Comparison of ENCODE assay signal across 10 mouse cellular contexts in the genomic region with DNA sequence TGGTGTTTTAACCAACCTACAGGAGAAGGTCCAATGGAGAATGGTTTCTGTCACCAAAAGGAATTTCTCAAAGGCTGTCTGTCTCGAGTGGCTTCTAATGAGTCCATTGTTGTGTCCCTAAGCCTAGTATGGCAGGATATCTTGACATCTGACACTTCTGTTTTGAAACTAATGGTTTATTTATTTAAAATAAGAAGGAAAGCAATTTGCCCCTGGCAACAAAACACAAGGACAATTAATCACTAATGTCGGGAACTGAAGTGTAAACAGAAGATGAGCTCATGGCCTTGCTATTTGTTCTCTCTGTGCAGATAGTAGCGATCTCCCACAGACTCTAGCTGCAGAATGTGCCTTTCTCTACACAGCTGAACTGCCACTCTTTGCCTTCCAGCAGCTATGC. TPM values are rescaled to one million over a fixed set of nuclear protein-coding genes. Genes with fewer than 3 reads are reported as not detected.
A peak's percentile ranks its signal among the peaks of the same experiment; 100 is the strongest.
DNase-seq lines count a peak whose midpoint lies in the region; ATAC-seq and TF ChIP-seq lines count a peak whose summit lies in the region.
"Had no signal": no experiment of that assay in that cellular context is flagged by ENCODE, and none has a peak within 500 bp of the region (broad histone marks: within the 10 kb centered on the region; RNA-seq: fewer than 3 reads in every experiment).

No protein-coding gene starts in this region.

- 2% methylated on average over 3 of the region's 3 CpGs for WGBS in forebrain, embryonic 14.5 days
- 14% methylated on average over 3 of the region's 3 CpGs for WGBS in forebrain, postnatal 0 days
- WGBS in liver, embryonic 12.5 days (ENCODE audit: insufficient replicate concordance): 28% methylated on average over 3 of the region's 3 CpGs

- TF ChIP-seq CTCF in forebrain, postnatal 0 days (IDR thresholded peaks at IDR 0.05; ENCODE audit: low read depth): no peak

- no peaks in the 10 kb centered on the region for H3K27me3 ChIP-seq in forebrain, embryonic 14.5 days (replicated peaks; ENCODE audit: control insufficient read depth, insufficient read depth, low read length)
- no peaks in the 10 kb centered on the region for H3K27me3 ChIP-seq in forebrain, postnatal 0 days (ENCODE audit: insufficient read depth, low read length)
- no peaks in the 10 kb centered on the region; the same call in 1 of the 2 replicates for H3K27me3 ChIP-seq in liver, embryonic 12.5 days (replicated peaks)
- H3K27me3 ChIP-seq: limb, embryonic 12.5 days had no signal

- no peaks in the 10 kb centered on the region for H3K9me3 ChIP-seq in forebrain, embryonic 14.5 days (replicated peaks; ENCODE audit: control insufficient read depth, low read length)
- no peaks in the 10 kb centered on the region for H3K9me3 ChIP-seq in forebrain, postnatal 0 days (ENCODE audit: low read length)
- H3K9me3 ChIP-seq in liver, embryonic 12.5 days (replicated peaks): no peaks in the 10 kb centered on the region
- H3K9me3 ChIP-seq: limb, embryonic 12.5 days had no signal

- H3K9ac ChIP-seq in forebrain, embryonic 14.5 days (ENCODE audit: low read length): no peak overlapping the region
- no peak overlapping the region for H3K9ac ChIP-seq in forebrain, postnatal 0 days
- H3K9ac ChIP-seq in liver, embryonic 12.5 days: no peak overlapping the region; the same call in 1 of the 2 replicates
- H3K9ac ChIP-seq: limb, embryonic 12.5 days had no signal

- H3K27ac ChIP-seq in forebrain, embryonic 14.5 days (ENCODE audit: low read depth, low read length): no peak overlapping the region
- H3K27ac ChIP-seq in forebrain, postnatal 0 days (ENCODE audit: low read depth, low read length): no peak overlapping the region
- peak overlapping the region; percentile 53 for H3K27ac ChIP-seq in liver, embryonic 12.5 days
- H3K27ac ChIP-seq: limb, embryonic 12.5 days had no signal

- no peak overlapping the region for H3K4me3 ChIP-seq in forebrain, embryonic 14.5 days (ENCODE audit: low read depth, low read length)
- H3K4me3 ChIP-seq in forebrain, postnatal 0 days (ENCODE audit: low read depth, low read length): no peak overlapping the region
- H3K4me3 ChIP-seq in liver, embryonic 12.5 days: no peak overlapping the region
- H3K4me3 ChIP-seq: limb, embryonic 12.5 days had no signal

- DNase-seq in forebrain, embryonic 14.5 days (ENCODE audit: low spot score): peak; percentile 53
- no peak for DNase-seq in forebrain, postnatal 0 days
- DNase-seq in urinary bladder, postnatal 14 days (ENCODE audit: low spot score): peak; percentile 7
- DNase-seq in urinary bladder, postnatal 10 days (ENCODE audit: low spot score): no peak
- no peak for DNase-seq in frontal cortex, postnatal 36 days (ENCODE audit: low spot score in 2 of 2)
- DNase-seq in ovary, postnatal 36 days (ENCODE audit: low spot score): no peak

- peaks cover 10% of the 10 kb centered on the region; the same call in 1 of the 2 replicates for H3K4me1 ChIP-seq in forebrain, embryonic 14.5 days (ENCODE audit: control insufficient read depth, insufficient read depth, low read length)
- no peaks in the 10 kb centered on the region for H3K4me1 ChIP-seq in forebrain, postnatal 0 days (ENCODE audit: insufficient read depth)
- H3K4me1 ChIP-seq in liver, embryonic 12.5 days: peaks cover 51% of the 10 kb centered on the region

- peak; percentile 46; the same call in 1 of the 2 replicates for ATAC-seq in forebrain, embryonic 14.5 days
- no peak for ATAC-seq in forebrain, postnatal 0 days
- ATAC-seq in liver, embryonic 12.5 days: no peak
- ATAC-seq in monocyte, adult 5-6 weeks (replicated peaks; ENCODE audit: insufficient number of reproducible peaks, low FRiP score, low TSS enrichment, poor library complexity, severe bottlenecking): no peak
- ATAC-seq: CD4-positive, CD25-positive, alpha-beta regulatory T cell, adult 4 months had no signal

- H3K36me3 ChIP-seq in forebrain, embryonic 14.5 days (ENCODE audit: control insufficient read depth, insufficient read depth, low read length): peaks cover 34% of the 10 kb centered on the region
- peaks cover 12% of the 10 kb centered on the region; the same call in 1 of the 2 replicates for H3K36me3 ChIP-seq in forebrain, postnatal 0 days (ENCODE audit: insufficient read depth)
- H3K36me3 ChIP-seq in liver, embryonic 12.5 days: peaks cover 13% of the 10 kb centered on the region
- H3K36me3 ChIP-seq: limb, embryonic 12.5 days had no signal

- no peak overlapping the region for H3K4me2 ChIP-seq in forebrain, embryonic 14.5 days (ENCODE audit: low read length)
- no peak overlapping the region for H3K4me2 ChIP-seq in forebrain, postnatal 0 days (ENCODE audit: low read depth)
- no peak overlapping the region for H3K4me2 ChIP-seq in liver, embryonic 12.5 days
- H3K4me2 ChIP-seq: limb, embryonic 12.5 days had no signal

RNA-seq across cellular contexts. Expression of gene Rtp4, which starts 22.7 kb away (rescaled TPM):
- 3.1 and 4.0 TPM in 2 replicates for polyA plus RNA-seq in forebrain, embryonic 14.5 days (2014; fragmentation: Nextera tagmentation; extraction: Ambion mirVana)
- 7.3 and 7.4 TPM in 2 replicates for total RNA-seq in forebrain, postnatal 0 days (2014; rRNA removed)
- polyA plus RNA-seq in forebrain, postnatal 0 days (2015; fragmentation: Nextera tagmentation; extraction: Ambion mirVana): 7.7 and 7.8 TPM in 2 replicates
- polyA plus RNA-seq in liver, embryonic 12.5 days (2016; fragmentation: Nextera tagmentation; extraction: Ambion mirVana): 4.3 and 4.9 TPM in 2 replicates
- 19.7 to 28.3 TPM (median 22.5 TPM) in 3 replicates for total RNA-seq in monocyte, adult 5-6 weeks (2017)

RNA-seq across cellular contexts. Expression of gene Masp1, which starts 23.2 kb away (rescaled TPM):
- 44.6 and 47.4 TPM in 2 replicates for polyA plus RNA-seq in forebrain, embryonic 14.5 days (2014; fragmentation: Nextera tagmentation; extraction: Ambion mirVana)
- total RNA-seq in forebrain, postnatal 0 days (2014; rRNA removed): 32.2 and 37.1 TPM in 2 replicates
- 22.0 and 23.3 TPM in 2 replicates for polyA plus RNA-seq in forebrain, postnatal 0 days (2015; fragmentation: Nextera tagmentation; extraction: Ambion mirVana)
- polyA plus RNA-seq in liver, embryonic 12.5 days (2016; fragmentation: Nextera tagmentation; extraction: Ambion mirVana): 19.1 and 21.4 TPM in 2 replicates
- 0.29 TPM in 1 of 3 replicates, not detected in the others for total RNA-seq in monocyte, adult 5-6 weeks (2017)
- polyA plus RNA-seq: CD4-positive, CD25-positive, alpha-beta regulatory T cell, adult 4 months had no signal

Comparison
In these comparisons a context has a peak if more than half of its experiments do, and no peak if none do; other contexts are left out.
1. DNase-seq: peak in forebrain, embryonic 14.5 days (single experiment) and urinary bladder, postnatal 14 days (single experiment); none in forebrain, postnatal 0 days (single experiment), urinary bladder, postnatal 10 days (single experiment), frontal cortex, postnatal 36 days (0 of 2) and ovary, postnatal 36 days (single experiment).